Mouse (Mus musculus) embryonic facial prominence, embryonic 14.5 days (tissue): ENCODE data around the gene N6amt1. TPM values are rescaled to one million over a fixed set of nuclear protein-coding genes. Genes with fewer than 3 reads are reported as not detected.

Experiments used
- polyA plus RNA-seq: library from polyadenylated mRNA; unstranded; fragments of >200 nt; fragmentation: Nextera tagmentation; extraction: Ambion mirVana; gene quantifications from 2 replicates; pipeline ENCODE4 v1.2.1, GENCODE M21; 2014

N6amt1 gene
- polyA plus RNA-seq, 1 experiment from 2014 or later: 15.8 TPM

Other genes starting within 250 kb of the N6amt1 start
- 26.8 and 30.8 TPM in 2 replicates for gene Ltn1, start 78.4 kb downstream of the N6amt1 start, polyA plus RNA-seq
- gene Rwdd2b, start 86.4 kb downstream of the N6amt1 start, polyA plus RNA-seq: 8.1 and 9.1 TPM in 2 replicates
- gene Usp16, start 100.5 kb downstream of the N6amt1 start, polyA plus RNA-seq: 48.3 and 50.8 TPM in 2 replicates
- gene Cct8, start 141.7 kb downstream of the N6amt1 start, polyA plus RNA-seq: 391 and 429 TPM in 2 replicates
- gene Map3k7cl, start 199.1 kb downstream of the N6amt1 start, polyA plus RNA-seq: 1.8 and 1.9 TPM in 2 replicates